ENCODE assay signal across 7 mouse cellular contexts in the genomic region with DNA sequence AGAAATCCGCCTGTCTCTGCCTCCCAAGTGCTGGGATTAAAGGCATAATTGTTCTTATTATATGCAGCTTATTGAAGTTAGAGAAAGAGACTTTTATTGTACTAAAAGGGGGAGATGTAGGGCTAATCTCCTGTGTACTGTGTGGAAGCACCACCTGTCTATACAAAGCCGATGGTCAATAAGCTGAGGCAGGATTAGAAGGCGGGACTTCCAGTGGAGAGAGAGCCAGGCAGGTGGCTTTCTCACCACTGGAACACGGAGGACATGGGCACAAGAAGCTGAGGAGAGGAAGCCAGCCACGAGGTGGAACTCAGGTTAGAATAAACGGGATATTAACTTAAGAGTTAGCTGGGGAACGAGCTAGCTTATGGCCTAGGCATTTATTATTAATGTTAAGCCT. TPM values are rescaled to one million over a fixed set of nuclear protein-coding genes. Genes with fewer than 3 reads are reported as not detected.
DNase-seq lines count a peak whose midpoint lies in the region; ATAC-seq lines count a peak whose summit lies in the region.

Gene Spg7 (plus strand): TSS at position 222 of the 400 bp plus-strand sequence.

- H3K36me3 ChIP-seq in forebrain, embryonic 11.5 days (ENCODE audit: control insufficient read depth, insufficient read depth, low read length), result no peaks in the 10 kb centered on the region
- peaks cover 4% of the 10 kb centered on the region; the same call in 1 of the 2 replicates for H3K36me3 ChIP-seq in liver, embryonic 11.5 days (ENCODE audit: control insufficient read depth, insufficient read depth, low read length)
- H3K36me3 ChIP-seq in stomach, embryonic 14.5 days (ENCODE audit: control insufficient read depth, insufficient read depth, low read length), result peaks cover 8% of the 10 kb centered on the region; the same call in 1 of the 2 replicates

- no peaks in the 10 kb centered on the region for H3K27me3 ChIP-seq in forebrain, embryonic 11.5 days (ENCODE audit: control insufficient read depth, insufficient read depth, low read length)
- H3K27me3 ChIP-seq in liver, embryonic 11.5 days (replicated peaks; ENCODE audit: control insufficient read depth, insufficient read depth, low read length), result no peaks in the 10 kb centered on the region
- H3K27me3 ChIP-seq in stomach, embryonic 14.5 days (ENCODE audit: control insufficient read depth, insufficient read depth, low read length), result no peaks in the 10 kb centered on the region

- H3K4me1 ChIP-seq in forebrain, embryonic 11.5 days (replicated peaks; ENCODE audit: control insufficient read depth, insufficient read depth, low read length), result peaks cover 5% of the 10 kb centered on the region; the same call in 1 of the 2 replicates
- peaks cover 17% of the 10 kb centered on the region for H3K4me1 ChIP-seq in liver, embryonic 11.5 days (replicated peaks; ENCODE audit: control insufficient read depth, insufficient read depth, low read length)
- H3K4me1 ChIP-seq in stomach, embryonic 14.5 days (ENCODE audit: control insufficient read depth, insufficient read depth, low read length), result peaks cover 15% of the 10 kb centered on the region

- H3K4me3 ChIP-seq in forebrain, embryonic 11.5 days (ENCODE audit: low read depth, low read length), result no peak within 1 kb of the TSS
- no peak within 1 kb of the TSS for H3K4me3 ChIP-seq in liver, embryonic 11.5 days (ENCODE audit: low read depth, low read length)
- no peak within 1 kb of the TSS for H3K4me3 ChIP-seq in stomach, embryonic 14.5 days (ENCODE audit: low read depth, low read length)

- DNase-seq in thymus, postnatal 0 days (ENCODE audit: low spot score), result no peak
- DNase-seq in thymus, adult 18-20 months, result no peak
- DNase-seq in forebrain, embryonic 11.5 days (ENCODE audit: low spot score), result no peak
- DNase-seq in liver, embryonic 11.5 days (ENCODE audit: low spot score), result no peak
- DNase-seq in cerebellum, adult 9-11 months, result no peak

- ATAC-seq in forebrain, embryonic 11.5 days (replicated peaks; ENCODE audit: low FRiP score), result no peak
- no peak for ATAC-seq in hematopoietic stem cell, adult 5-6 weeks (replicated peaks in 1 of 2; ENCODE audit: insufficient read depth in 1 of 2, low FRiP score in 2 of 2, low TSS enrichment in 1 of 2, low read depth in 1 of 2, poor library complexity in 2 of 2, severe bottlenecking in 2 of 2)
- ATAC-seq in liver, embryonic 11.5 days (replicated peaks; ENCODE audit: low FRiP score), result no peak
- ATAC-seq in stomach, embryonic 14.5 days (ENCODE audit: insufficient number of reproducible peaks, insufficient read depth, low FRiP score, low read depth), result no peak

- H3K4me2 ChIP-seq in forebrain, embryonic 11.5 days (ENCODE audit: low read depth, low read length, severe bottlenecking), result no peak within 1 kb of the TSS
- H3K4me2 ChIP-seq in liver, embryonic 11.5 days, result no peak within 1 kb of the TSS; the same call in 1 of the 2 replicates
- no peak within 1 kb of the TSS for H3K4me2 ChIP-seq in stomach, embryonic 14.5 days (replicated peaks; ENCODE audit: low read depth, low read length)

- H3K9me3 ChIP-seq in forebrain, embryonic 11.5 days (ENCODE audit: control insufficient read depth, low read length), result no peaks in the 10 kb centered on the region
- H3K9me3 ChIP-seq in liver, embryonic 11.5 days (ENCODE audit: control insufficient read depth, low read length), result no peaks in the 10 kb centered on the region
- no peaks in the 10 kb centered on the region for H3K9me3 ChIP-seq in stomach, embryonic 14.5 days (ENCODE audit: control insufficient read depth, low read depth, low read length)

- no peak within 1 kb of the TSS for H3K9ac ChIP-seq in forebrain, embryonic 11.5 days (ENCODE audit: low read length)
- 0 out of 2 replicates have a peak within 1 kb of the TSS, but pooled peaks have one; percentile 99 for H3K9ac ChIP-seq in liver, embryonic 11.5 days (ENCODE audit: low read depth, low read length)
- no peak within 1 kb of the TSS for H3K9ac ChIP-seq in stomach, embryonic 14.5 days (replicated peaks; ENCODE audit: low read depth, low read length)

- no peak within 1 kb of the TSS for H3K27ac ChIP-seq in forebrain, embryonic 11.5 days (ENCODE audit: low read depth, low read length)
- no peak within 1 kb of the TSS for H3K27ac ChIP-seq in liver, embryonic 11.5 days (ENCODE audit: low read depth, low read length)
- no peak within 1 kb of the TSS for H3K27ac ChIP-seq in stomach, embryonic 14.5 days (ENCODE audit: low read length)

- 76% methylated on average over 7 of the region's 7 CpGs for WGBS in forebrain, embryonic 11.5 days
- 75% methylated on average over 7 of the region's 7 CpGs for WGBS in liver, embryonic 11.5 days
- 70% methylated on average over 7 of the region's 7 CpGs for WGBS in stomach, embryonic 14.5 days

RNA-seq across cellular contexts. Expression of gene Spg7, which starts in this region (rescaled TPM):
- 48.2 and 49.5 TPM in 2 replicates for polyA plus RNA-seq in thymus, postnatal 0 days (2015; fragmentation: Nextera tagmentation; extraction: Ambion mirVana)
- polyA plus RNA-seq in forebrain, embryonic 11.5 days (2014; fragmentation: Nextera tagmentation; extraction: Ambion mirVana), result 43.5 and 52.6 TPM in 2 replicates
- total RNA-seq in hematopoietic stem cell, adult 5-6 weeks (2017), result 68.5 and 76.3 TPM in 2 replicates
- 41.3 and 46.0 TPM in 2 replicates for polyA plus RNA-seq in liver, embryonic 11.5 days (2014; fragmentation: Nextera tagmentation; extraction: Ambion mirVana)
- polyA plus RNA-seq in stomach, embryonic 14.5 days (2014; fragmentation: Nextera tagmentation; extraction: Ambion mirVana), result 47.6 and 54.3 TPM in 2 replicates
